Mouse (Mus musculus) lung, postnatal 10 days (tissue): ENCODE measurements around the gene Ints1.

Experiments
- DNase-seq: peaks from one replicate; pipeline ENCODE4 v3.0.0; 2021

Gene Ints1

GRCm38 (mm10) chr5:139775216-139775926 lies at the start of gene Ints1:
Gene Ints1, minus strand, starts transcription at chr5:139775674.
- DNase-seq: peak; percentile 98

- DNase-seq: no peak
Observed at GRCm38 (mm10) chr5:139824531-139824930, 49.1 kb upstream of the Ints1 start.

GRCm38 (mm10) chr5:139821466-139822459 lies 46.3 kb upstream of the Ints1 start:
- DNase-seq: no peak

GRCm38 (mm10) chr5:139819538-139820181 lies 44.2 kb upstream of the Ints1 start, which contains the start of gene Tmem184a:
Gene Tmem184a, minus strand, starts transcription at chr5:139819917.
- no peak for DNase-seq

- peak; percentile 66 for DNase-seq
Observed at GRCm38 (mm10) chr5:139818801-139819200, 43.3 kb upstream of the Ints1 start.

- no peak for DNase-seq
Observed at GRCm38 (mm10) chr5:139818056-139818455, 42.6 kb upstream of the Ints1 start.

GRCm38 (mm10) chr5:139817292-139817691 lies 41.8 kb upstream of the Ints1 start:
- no peak for DNase-seq

- no peak for DNase-seq
Observed at GRCm38 (mm10) chr5:139816445-139816844, 41.0 kb upstream of the Ints1 start.

GRCm38 (mm10) chr5:139815964-139816363 lies 40.5 kb upstream of the Ints1 start:
- DNase-seq: peak; percentile 55

- DNase-seq: peak; percentile 79
Observed at GRCm38 (mm10) chr5:139813963-139814381, 38.5 kb upstream of the Ints1 start.

- no peak for DNase-seq
Observed at GRCm38 (mm10) chr5:139813126-139813490, 37.6 kb upstream of the Ints1 start.

GRCm38 (mm10) chr5:139812398-139813125 lies 37.1 kb upstream of the Ints1 start:
- no peak for DNase-seq

- DNase-seq: no peak
Observed at GRCm38 (mm10) chr5:139811677-139812397, 36.4 kb upstream of the Ints1 start.

- no peak for DNase-seq
Observed at GRCm38 (mm10) chr5:139809397-139809796, 33.9 kb upstream of the Ints1 start.

- no peak for DNase-seq
Observed at GRCm38 (mm10) chr5:139805924-139806323, 30.4 kb upstream of the Ints1 start.

- DNase-seq: no peak
Observed at GRCm38 (mm10) chr5:139804573-139805111, 29.2 kb upstream of the Ints1 start.

- no peak for DNase-seq
Observed at GRCm38 (mm10) chr5:139804107-139804551, 28.7 kb upstream of the Ints1 start.

GRCm38 (mm10) chr5:139803601-139804102 lies 28.2 kb upstream of the Ints1 start:
- peak; percentile 85 for DNase-seq

GRCm38 (mm10) chr5:139803165-139803564 lies 27.7 kb upstream of the Ints1 start:
- no peak for DNase-seq

GRCm38 (mm10) chr5:139801880-139802279 lies 26.4 kb upstream of the Ints1 start:
- DNase-seq: no peak

- DNase-seq: no peak
Observed at GRCm38 (mm10) chr5:139801231-139801630, 25.8 kb upstream of the Ints1 start.
